22 mouse cellular contexts compared by ENCODE assay signal in the genomic region with DNA sequence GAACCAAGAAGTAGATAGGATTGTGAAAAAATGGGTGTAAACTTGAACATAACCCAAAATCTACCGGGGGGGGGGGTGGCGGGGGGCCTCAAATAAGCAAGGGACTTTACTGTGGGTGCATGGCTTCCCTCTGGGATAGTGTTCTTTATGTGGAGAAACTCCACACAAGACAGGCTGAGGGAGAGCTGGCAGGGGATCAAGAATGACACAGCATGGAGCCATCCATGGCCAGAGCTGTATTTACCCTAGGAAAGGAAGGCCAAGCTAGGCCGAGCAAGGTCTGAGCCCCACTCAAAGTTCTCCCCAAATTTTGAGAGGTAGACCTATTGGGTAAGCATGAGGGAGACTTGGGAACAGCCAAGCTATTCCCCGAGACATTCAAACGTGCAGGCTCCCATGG. TPM values are rescaled to one million over a fixed set of nuclear protein-coding genes. Genes with fewer than 3 reads are reported as not detected.
DNase-seq lines count a peak whose midpoint lies in the region; ATAC-seq and TF ChIP-seq lines count a peak whose summit lies in the region.
"Had no signal": no experiment of that assay in that cellular context is flagged by ENCODE, and none has a peak within 500 bp of the region (broad histone marks: within the 10 kb centered on the region; RNA-seq: fewer than 3 reads in every experiment).

No protein-coding gene starts in this region.

- no peak for ATAC-seq in heart, embryonic 12.5 days (ENCODE audit: insufficient number of reproducible peaks, low FRiP score)
- ATAC-seq: CD4-positive, CD25-positive, alpha-beta regulatory T cell, adult 4 months; forebrain, embryonic 15.5 days had no signal

- DNase-seq in adrenal gland, adult 2 months, result peak; percentile 30
- DNase-seq in adrenal gland, postnatal 25 days, result no peak
- peak; percentile 23 for DNase-seq in left cerebral cortex, postnatal 4 days
- DNase-seq in left cerebral cortex, adult 2 months (ENCODE audit: extremely low spot score in 1 of 2, low spot score in 2 of 2), result no peak
- peak; percentile 35 to 43 for DNase-seq in adrenal gland, postnatal 36 days
- peak; percentile 49 to 56 for DNase-seq in cerebellum, postnatal 10 days
- no peak for DNase-seq in forebrain, embryonic 10.5 days (ENCODE audit: extremely low spot score, low spot score)
- DNase-seq: gastrocnemius, postnatal 25 days; kidney, adult 18-20 months; liver; lung, adult 18-20 months; right cerebral cortex, postnatal 4 days; thymus, postnatal 25 days had no signal

- peaks cover 7% of the 10 kb centered on the region; the same call in 1 of the 2 replicates for H3K4me1 ChIP-seq in heart, embryonic 12.5 days (replicated peaks)
- H3K4me1 ChIP-seq in forebrain, embryonic 10.5 days, result peaks cover 27% of the 10 kb centered on the region

- H3K9ac ChIP-seq in heart, embryonic 12.5 days, result no peak overlapping the region
- H3K9ac ChIP-seq: embryonic facial prominence, embryonic 13.5 days; forebrain, embryonic 15.5 days had no signal

- 77% methylated on average over 5 of the region's 5 CpGs for WGBS in heart, embryonic 12.5 days
- 85% methylated on average over 5 of the region's 5 CpGs for WGBS in forebrain, embryonic 10.5 days

- no peak for TF ChIP-seq CTCF in left cerebral cortex, adult 2 months (IDR thresholded peaks at IDR 0.05)

- H3K4me2 ChIP-seq in heart, embryonic 12.5 days, result no peak overlapping the region
- H3K4me2 ChIP-seq: embryonic facial prominence, embryonic 13.5 days; forebrain, embryonic 15.5 days had no signal

- no peaks in the 10 kb centered on the region for H3K9me3 ChIP-seq in heart, embryonic 12.5 days (replicated peaks)
- H3K9me3 ChIP-seq in forebrain, embryonic 10.5 days, result no peaks in the 10 kb centered on the region
- H3K9me3 ChIP-seq: embryonic facial prominence, embryonic 13.5 days; forebrain, embryonic 15.5 days; hindbrain, embryonic 10.5 days; midbrain, embryonic 10.5 days had no signal

- intact Hi-C loops in left cerebral cortex, postnatal 4 days (cut with DNase I), result no loop called here
- intact Hi-C loops in left cerebral cortex, adult 2 months (cut with DNase I), result no loop called here

- no peaks in the 10 kb centered on the region for H3K36me3 ChIP-seq in heart, embryonic 12.5 days
- no peaks in the 10 kb centered on the region for H3K36me3 ChIP-seq in forebrain, embryonic 10.5 days (replicated peaks)
- H3K36me3 ChIP-seq: embryonic facial prominence, embryonic 13.5 days; forebrain, embryonic 15.5 days; hindbrain, embryonic 10.5 days; midbrain, embryonic 10.5 days had no signal

- H3K27me3 ChIP-seq in heart, embryonic 12.5 days (replicated peaks), result no peaks in the 10 kb centered on the region
- H3K27me3 ChIP-seq in forebrain, embryonic 10.5 days (ENCODE audit: poor library complexity, severe bottlenecking), result peaks cover 4% of the 10 kb centered on the region
- H3K27me3 ChIP-seq: embryonic facial prominence, embryonic 13.5 days; forebrain, embryonic 15.5 days had no signal

- no peak overlapping the region for H3K27ac ChIP-seq in left cerebral cortex, adult 2 months
- H3K27ac ChIP-seq in heart, embryonic 12.5 days (ENCODE audit: poor library complexity, severe bottlenecking), result no peak overlapping the region
- H3K27ac ChIP-seq in forebrain, embryonic 10.5 days, result no peak overlapping the region
- H3K27ac ChIP-seq: embryonic facial prominence, embryonic 13.5 days; hindbrain, embryonic 10.5 days; kidney, postnatal 0 days; macrophage; midbrain, embryonic 10.5 days; stomach, postnatal 0 days had no signal

- no peak overlapping the region for H3K4me3 ChIP-seq in left cerebral cortex, adult 2 months
- no peak overlapping the region for H3K4me3 ChIP-seq in heart, embryonic 12.5 days
- H3K4me3 ChIP-seq in forebrain, embryonic 10.5 days, result no peak overlapping the region
- H3K4me3 ChIP-seq: embryonic facial prominence, embryonic 13.5 days; forebrain, embryonic 15.5 days; hindbrain, embryonic 10.5 days; midbrain, embryonic 10.5 days had no signal

RNA-seq across cellular contexts. Expression of a gene that starts 28.4 kb away (rescaled TPM):
- total RNA-seq in adrenal gland, adult 2 months (2021), result 10 to 100 TPM; 19.8 to 20.5 TPM
- polyA plus RNA-seq in adrenal gland, adult 2 months (2012; rRNA removed), result 1.9 and 2.5 TPM in 2 replicates
- total RNA-seq in adrenal gland, postnatal 25 days (2021), result 15.9 and 19.1 TPM in 2 replicates
- 100 to 1,000 TPM; 154 to 163 TPM for total RNA-seq in left cerebral cortex, postnatal 4 days (2021)
- 10 to 100 TPM; 17.6 to 19.5 TPM for total RNA-seq in left cerebral cortex, adult 2 months (2021)
- total RNA-seq in adrenal gland, postnatal 36 days (2021), result 10 to 100 TPM; 12.8 to 22.2 TPM
- 0.41 and 0.95 TPM in 2 replicates for polyA plus RNA-seq in heart, embryonic 12.5 days (2016; fragmentation: Nextera tagmentation; extraction: Ambion mirVana)
- 4.1 and 4.7 TPM in 2 replicates for polyA plus RNA-seq in forebrain, embryonic 10.5 days (2016; fragmentation: Nextera tagmentation; extraction: Ambion mirVana)

Comparison
In these comparisons a context has a peak if more than half of its experiments do, and no peak if none do; other contexts are left out.
1. DNase-seq: peak in adrenal gland, adult 2 months (single experiment), left cerebral cortex, postnatal 4 days (single experiment), adrenal gland, postnatal 36 days (2 of 2) and cerebellum, postnatal 10 days (2 of 2); none in adrenal gland, postnatal 25 days (single experiment), left cerebral cortex, adult 2 months (0 of 2) and forebrain, embryonic 10.5 days (single experiment).